Comparison of ENCODE assay signal across 8 mouse cellular contexts in genomic region chr17:56302363-56302996, GRCm38 (mm10). TPM values are rescaled to one million over a fixed set of nuclear protein-coding genes. Genes with fewer than 3 reads are reported as not detected.
DNase-seq lines count a peak whose midpoint lies in the region; ATAC-seq and TF ChIP-seq lines count a peak whose summit lies in the region.

No protein-coding gene starts in this region.

- no peak overlapping the region for H3K9ac ChIP-seq in forebrain, embryonic 16.5 days (replicated peaks; ENCODE audit: low read depth, low read length)
- no peak overlapping the region for H3K9ac ChIP-seq in forebrain, postnatal 0 days
- H3K9ac ChIP-seq in neural tube, embryonic 12.5 days: no peak overlapping the region

- H3K4me2 ChIP-seq in forebrain, embryonic 16.5 days (ENCODE audit: low read length): no peak overlapping the region; the same call in 1 of the 2 replicates
- peak overlapping the region; percentile 68; the same call in 1 of the 2 replicates for H3K4me2 ChIP-seq in forebrain, postnatal 0 days (ENCODE audit: low read depth)
- peak overlapping the region; percentile 95 for H3K4me2 ChIP-seq in neural tube, embryonic 12.5 days (replicated peaks)

- H3K9me3 ChIP-seq in forebrain, embryonic 10.5 days: no peaks in the 10 kb centered on the region
- H3K9me3 ChIP-seq in forebrain, embryonic 16.5 days (ENCODE audit: control insufficient read depth, low read length): no peaks in the 10 kb centered on the region
- no peaks in the 10 kb centered on the region for H3K9me3 ChIP-seq in G1E (replicated peaks)
- no peaks in the 10 kb centered on the region for H3K9me3 ChIP-seq in forebrain, postnatal 0 days (ENCODE audit: low read length)
- H3K9me3 ChIP-seq in limb, embryonic 10.5 days (replicated peaks): no peaks in the 10 kb centered on the region
- no peaks in the 10 kb centered on the region for H3K9me3 ChIP-seq in neural tube, embryonic 12.5 days

- TF ChIP-seq CTCF in G1E (IDR thresholded peaks at IDR 0.05; ENCODE audit: low read depth, low read length): no peak
- TF ChIP-seq CTCF in forebrain, postnatal 0 days (IDR thresholded peaks at IDR 0.05; ENCODE audit: low read depth): no peak

- WGBS in forebrain, embryonic 10.5 days: 27% methylated on average over 13 of the region's 13 CpGs
- WGBS in forebrain, embryonic 16.5 days: 25% methylated on average over 13 of the region's 13 CpGs
- 25% methylated on average over 13 of the region's 13 CpGs for whole genome bisulfite sequencing in forebrain, postnatal 0 days
- WGBS in limb, embryonic 10.5 days: 34% methylated on average over 13 of the region's 13 CpGs
- WGBS in neural tube, embryonic 12.5 days: 23% methylated on average over 13 of the region's 13 CpGs

- peaks cover 28% of the 10 kb centered on the region for H3K36me3 ChIP-seq in forebrain, embryonic 10.5 days (replicated peaks)
- no peaks in the 10 kb centered on the region for H3K36me3 ChIP-seq in forebrain, embryonic 16.5 days (ENCODE audit: control insufficient read depth, insufficient read depth)
- peaks cover 30% of the 10 kb centered on the region for H3K36me3 ChIP-seq in G1E (replicated peaks)
- H3K36me3 ChIP-seq in forebrain, postnatal 0 days (ENCODE audit: insufficient read depth): no peaks in the 10 kb centered on the region
- peaks cover 30% of the 10 kb centered on the region for H3K36me3 ChIP-seq in limb, embryonic 10.5 days
- H3K36me3 ChIP-seq in neural tube, embryonic 12.5 days: no peaks in the 10 kb centered on the region

- H3K4me1 ChIP-seq in forebrain, embryonic 10.5 days: peaks cover 47% of the 10 kb centered on the region
- peaks cover 26% of the 10 kb centered on the region for H3K4me1 ChIP-seq in forebrain, embryonic 16.5 days (replicated peaks; ENCODE audit: control insufficient read depth, insufficient read depth, low read length)
- H3K4me1 ChIP-seq in G1E (ENCODE audit: insufficient read depth, low read depth, low read length): peaks cover 55% of the 10 kb centered on the region
- peaks cover 7% of the 10 kb centered on the region; the same call in 1 of the 2 replicates for H3K4me1 ChIP-seq in forebrain, postnatal 0 days (ENCODE audit: insufficient read depth)
- H3K4me1 ChIP-seq in limb, embryonic 10.5 days: peaks cover 42% of the 10 kb centered on the region
- H3K4me1 ChIP-seq in neural tube, embryonic 12.5 days: peaks cover 38% of the 10 kb centered on the region

- peak; percentile 73 for DNase-seq in forebrain, embryonic 10.5 days (ENCODE audit: extremely low spot score, low spot score)
- DNase-seq in G1E (ENCODE audit: low spot score): no peak
- DNase-seq in forebrain, postnatal 0 days: no peak
- peak; percentile 71 for DNase-seq in limb, embryonic 10.5 days (ENCODE audit: low spot score)
- DNase-seq in layer of hippocampus, postnatal 10 days (ENCODE audit: low spot score in 2 of 2): no peak
- no peak for DNase-seq in gastrocnemius, adult 18-20 months (ENCODE audit: low spot score)

- no peak for ATAC-seq in forebrain, embryonic 16.5 days
- ATAC-seq in G1E (ENCODE audit: extremely low read depth, insufficient number of reproducible peaks, low FRiP score, poor library complexity, severe bottlenecking): no peak
- ATAC-seq in forebrain, postnatal 0 days: no peak
- 0 out of 2 replicates have a peak, but pooled peaks have one; percentile 17 for ATAC-seq in neural tube, embryonic 12.5 days (ENCODE audit: low FRiP score, low read depth)

- no peaks in the 10 kb centered on the region for H3K27me3 ChIP-seq in forebrain, embryonic 10.5 days (ENCODE audit: poor library complexity, severe bottlenecking)
- no peaks in the 10 kb centered on the region for H3K27me3 ChIP-seq in forebrain, embryonic 16.5 days (replicated peaks; ENCODE audit: control insufficient read depth, insufficient read depth, low read length)
- H3K27me3 ChIP-seq in G1E (ENCODE audit: insufficient read depth, low read length): peaks cover 20% of the 10 kb centered on the region
- H3K27me3 ChIP-seq in forebrain, postnatal 0 days (ENCODE audit: insufficient read depth, low read length): no peaks in the 10 kb centered on the region
- H3K27me3 ChIP-seq in limb, embryonic 10.5 days (ENCODE audit: low read depth, poor library complexity, severe bottlenecking): no peaks in the 10 kb centered on the region
- no peaks in the 10 kb centered on the region for H3K27me3 ChIP-seq in neural tube, embryonic 12.5 days (replicated peaks)

- peak overlapping the region; percentile 99 for H3K27ac ChIP-seq in forebrain, embryonic 10.5 days
- no peak overlapping the region for H3K27ac ChIP-seq in forebrain, embryonic 16.5 days (ENCODE audit: low read length)
- no peak overlapping the region for H3K27ac ChIP-seq in forebrain, postnatal 0 days (ENCODE audit: low read depth, low read length)
- H3K27ac ChIP-seq in limb, embryonic 10.5 days: peak overlapping the region; percentile 97
- H3K27ac ChIP-seq in neural tube, embryonic 12.5 days: no peak overlapping the region

- peak overlapping the region; percentile 70 for H3K4me3 ChIP-seq in forebrain, embryonic 10.5 days
- H3K4me3 ChIP-seq in forebrain, embryonic 16.5 days (replicated peaks; ENCODE audit: low read length): no peak overlapping the region
- peak overlapping the region; percentile 84; the same call in 1 of the 2 replicates for H3K4me3 ChIP-seq in G1E (ENCODE audit: low read depth, low read length)
- no peak overlapping the region for H3K4me3 ChIP-seq in forebrain, postnatal 0 days (ENCODE audit: low read depth, low read length)
- H3K4me3 ChIP-seq in limb, embryonic 10.5 days: peak overlapping the region; percentile 83
- H3K4me3 ChIP-seq in neural tube, embryonic 12.5 days: no peak overlapping the region

RNA-seq across cellular contexts. Expression of gene Uhrf1, which starts 0.6 kb away (rescaled TPM):
- polyA plus RNA-seq in forebrain, embryonic 10.5 days (2016; fragmentation: Nextera tagmentation; extraction: Ambion mirVana): 331 and 343 TPM in 2 replicates
- polyA plus RNA-seq in forebrain, embryonic 16.5 days (2015; fragmentation: Nextera tagmentation; extraction: Ambion mirVana): 48.1 and 52.2 TPM in 2 replicates
- total RNA-seq in G1E (2014; fragmentation: Nextera tagmentation) (108 and 118 TPM in 2 replicates), G1E (2017) (173 and 186 TPM in 2 replicates)
- 193 and 196 TPM in 2 replicates for polyA plus RNA-seq in G1E (2012)
- 7.4 and 11.6 TPM in 2 replicates for total RNA-seq in forebrain, postnatal 0 days (2014; rRNA removed)
- 8.9 and 9.9 TPM in 2 replicates for polyA plus RNA-seq in forebrain, postnatal 0 days (2015; fragmentation: Nextera tagmentation; extraction: Ambion mirVana)
- polyA plus RNA-seq in limb, embryonic 10.5 days (2016; fragmentation: Nextera tagmentation; extraction: Ambion mirVana): 316 and 336 TPM in 2 replicates
- polyA plus RNA-seq in neural tube, embryonic 12.5 days (2016; fragmentation: Nextera tagmentation; extraction: Ambion mirVana): 94.7 and 95.2 TPM in 2 replicates
- 1 to 10 TPM; 5.9 to 6.3 TPM for total RNA-seq in layer of hippocampus, postnatal 10 days (2021)
- under 1 TPM; 0.19 to 0.23 TPM for total RNA-seq in gastrocnemius, adult 18-20 months (2021)

RNA-seq across cellular contexts. Expression of gene Arrdc5, which starts 2.4 kb away (rescaled TPM):
- polyA plus RNA-seq in forebrain, embryonic 10.5 days (2016; fragmentation: Nextera tagmentation; extraction: Ambion mirVana): not detected in 2 replicates
- not detected in 2 replicates for polyA plus RNA-seq in forebrain, embryonic 16.5 days (2015; fragmentation: Nextera tagmentation; extraction: Ambion mirVana)
- total RNA-seq in G1E (2014; fragmentation: Nextera tagmentation) (not detected in 2 replicates), G1E (2017) (not detected in 2 replicates)
- not detected in 2 replicates for polyA plus RNA-seq in G1E (2012)
- total RNA-seq in forebrain, postnatal 0 days (2014; rRNA removed): not detected in 2 replicates
- not detected in 2 replicates for polyA plus RNA-seq in forebrain, postnatal 0 days (2015; fragmentation: Nextera tagmentation; extraction: Ambion mirVana)
- not detected in 2 replicates for polyA plus RNA-seq in limb, embryonic 10.5 days (2016; fragmentation: Nextera tagmentation; extraction: Ambion mirVana)
- polyA plus RNA-seq in neural tube, embryonic 12.5 days (2016; fragmentation: Nextera tagmentation; extraction: Ambion mirVana): not detected in 2 replicates
- total RNA-seq in layer of hippocampus, postnatal 10 days (2021): not detected
- not detected for total RNA-seq in gastrocnemius, adult 18-20 months (2021)

RNA-seq across cellular contexts. Expression of gene Plin3, which starts 9.8 kb away (rescaled TPM):
- polyA plus RNA-seq in forebrain, embryonic 10.5 days (2016; fragmentation: Nextera tagmentation; extraction: Ambion mirVana): 58.3 and 59.0 TPM in 2 replicates
- 9.3 and 12.6 TPM in 2 replicates for polyA plus RNA-seq in forebrain, embryonic 16.5 days (2015; fragmentation: Nextera tagmentation; extraction: Ambion mirVana)
- total RNA-seq in G1E (2014; fragmentation: Nextera tagmentation) (8.1 and 12.3 TPM in 2 replicates), G1E (2017) (55.9 and 64.1 TPM in 2 replicates)
- 12.2 and 12.7 TPM in 2 replicates for polyA plus RNA-seq in G1E (2012)
- 8.1 and 8.5 TPM in 2 replicates for total RNA-seq in forebrain, postnatal 0 days (2014; rRNA removed)
- 12.4 and 13.9 TPM in 2 replicates for polyA plus RNA-seq in forebrain, postnatal 0 days (2015; fragmentation: Nextera tagmentation; extraction: Ambion mirVana)
- 78.2 and 89.7 TPM in 2 replicates for polyA plus RNA-seq in limb, embryonic 10.5 days (2016; fragmentation: Nextera tagmentation; extraction: Ambion mirVana)
- 29.0 and 31.7 TPM in 2 replicates for polyA plus RNA-seq in neural tube, embryonic 12.5 days (2016; fragmentation: Nextera tagmentation; extraction: Ambion mirVana)
- 1 to 10 TPM; 5.7 to 7.3 TPM for total RNA-seq in layer of hippocampus, postnatal 10 days (2021)
- total RNA-seq in gastrocnemius, adult 18-20 months (2021): 10 to 100 TPM; 32.4 to 50.3 TPM

RNA-seq across cellular contexts. Expression of gene Kdm4b, which starts 23.4 kb away (rescaled TPM):
- polyA plus RNA-seq in forebrain, embryonic 10.5 days (2016; fragmentation: Nextera tagmentation; extraction: Ambion mirVana): 35.9 and 39.6 TPM in 2 replicates
- 81.6 and 85.0 TPM in 2 replicates for polyA plus RNA-seq in forebrain, embryonic 16.5 days (2015; fragmentation: Nextera tagmentation; extraction: Ambion mirVana)
- 28.3 and 35.1 TPM in 2 replicates for total RNA-seq in G1E (2014; fragmentation: Nextera tagmentation)
- total RNA-seq in G1E (2017): 21.5 and 24.6 TPM in 2 replicates
- polyA plus RNA-seq in G1E (2012): 31.1 and 32.3 TPM in 2 replicates
- 107 and 133 TPM in 2 replicates for total RNA-seq in forebrain, postnatal 0 days (2014; rRNA removed)
- polyA plus RNA-seq in forebrain, postnatal 0 days (2015; fragmentation: Nextera tagmentation; extraction: Ambion mirVana): 46.8 and 53.2 TPM in 2 replicates
- 37.7 and 46.8 TPM in 2 replicates for polyA plus RNA-seq in limb, embryonic 10.5 days (2016; fragmentation: Nextera tagmentation; extraction: Ambion mirVana)
- 86.1 and 86.7 TPM in 2 replicates for polyA plus RNA-seq in neural tube, embryonic 12.5 days (2016; fragmentation: Nextera tagmentation; extraction: Ambion mirVana)
- 10 to 100 TPM; 85.3 to 87.1 TPM for total RNA-seq in layer of hippocampus, postnatal 10 days (2021)
- total RNA-seq in gastrocnemius, adult 18-20 months (2021): 10 to 100 TPM; 20.1 to 23.1 TPM

RNA-seq across cellular contexts. Expression of gene Ticam1, which starts 25.9 kb away (rescaled TPM):
- polyA plus RNA-seq in forebrain, embryonic 10.5 days (2016; fragmentation: Nextera tagmentation; extraction: Ambion mirVana): 2.4 and 2.6 TPM in 2 replicates
- polyA plus RNA-seq in forebrain, embryonic 16.5 days (2015; fragmentation: Nextera tagmentation; extraction: Ambion mirVana): 1.6 and 1.9 TPM in 2 replicates
- total RNA-seq in G1E (2014; fragmentation: Nextera tagmentation) (15.2 and 16.2 TPM in 2 replicates), G1E (2017) (4.9 and 5.7 TPM in 2 replicates)
- 7.4 and 8.1 TPM in 2 replicates for polyA plus RNA-seq in G1E (2012)
- 1.9 and 2.5 TPM in 2 replicates for total RNA-seq in forebrain, postnatal 0 days (2014; rRNA removed)
- polyA plus RNA-seq in forebrain, postnatal 0 days (2015; fragmentation: Nextera tagmentation; extraction: Ambion mirVana): 1.2 and 1.5 TPM in 2 replicates
- polyA plus RNA-seq in limb, embryonic 10.5 days (2016; fragmentation: Nextera tagmentation; extraction: Ambion mirVana): 3.0 TPM in 2 replicates
- polyA plus RNA-seq in neural tube, embryonic 12.5 days (2016; fragmentation: Nextera tagmentation; extraction: Ambion mirVana): 1.5 and 2.0 TPM in 2 replicates
- 1 to 10 TPM; 5.2 to 5.9 TPM for total RNA-seq in layer of hippocampus, postnatal 10 days (2021)
- total RNA-seq in gastrocnemius, adult 18-20 months (2021): 1 to 10 TPM; 2.0 to 2.5 TPM

Comparison
In these comparisons a context has a peak if more than half of its experiments do, and no peak if none do; other contexts are left out.
1. DNase-seq: peak in forebrain, embryonic 10.5 days (single experiment) and limb, embryonic 10.5 days (single experiment); none in G1E (single experiment), forebrain, postnatal 0 days (single experiment), layer of hippocampus, postnatal 10 days (0 of 2) and gastrocnemius, adult 18-20 months (single experiment).
2. H3K27ac ChIP-seq: peak in forebrain, embryonic 10.5 days (single experiment) and limb, embryonic 10.5 days (single experiment); none in forebrain, embryonic 16.5 days (single experiment), forebrain, postnatal 0 days (single experiment) and neural tube, embryonic 12.5 days (single experiment).
3. H3K4me3 ChIP-seq: peak in forebrain, embryonic 10.5 days (single experiment), G1E (single experiment) and limb, embryonic 10.5 days (single experiment); none in forebrain, embryonic 16.5 days (single experiment), forebrain, postnatal 0 days (single experiment) and neural tube, embryonic 12.5 days (single experiment).